Mouse (Mus musculus) olfactory bulb, adult 2 months (tissue): ENCODE measurements around the gene Mtmr4.

Experiments used
- CTCF ChIP-seq: fragments of 200-500 bp; IDR thresholded peaks from 2 replicates; pipeline ENCODE4 v1.5.1; 2012; ENCODE audit warnings: low read depth, mild to moderate bottlenecking, low read length, moderate library complexity; ENCODE audit not compliant: insufficient read depth
- POLR2A ChIP-seq: fragments of 200-500 bp; IDR thresholded peaks from 2 replicates; pipeline ENCODE4 v1.6.1; 2012; ENCODE audit warnings: mild to moderate bottlenecking, low read depth, low read length, moderate library complexity; ENCODE audit not compliant: insufficient read depth

- TF ChIP-seq POLR2A (no peak), CTCF (no peak)
These were observed 10.6 kb upstream of the Mtmr4 start for GRCm38 (mm10) chr11:87581161-87581865.
